Mouse (Mus musculus) midbrain, embryonic 16.5 days (tissue): ENCODE measurements at regions not wholly inside any gene's neighbourhood (a gene's known extent, or its start where the extent isn't known, plus 50 kb on each side); places are given as distances from the start of the nearest gene placed in this dataset.

Experiments used
- ATAC-seq: fragments of 200-750 bp; cut with Nextera tagmentation; 2 replicates; pipeline ENCODE4 v1.8.0; 2017; ENCODE audit warnings: moderate TSS enrichment
- H3K27ac ChIP-seq: fragments of 300-500 bp; sonication (generic); 2 replicates; pipeline ENCODE4 v1.5.1; 2014; ENCODE audit warnings: mild to moderate bottlenecking, low read length, mixed read lengths
- H3K27me3 ChIP-seq: fragments of 300-500 bp; sonication (generic); 2 replicates; pipeline ENCODE4 v1.6.1; 2014; ENCODE audit warnings: low read depth, low read length, mixed read lengths; ENCODE audit not compliant: control insufficient read depth, insufficient read depth
- H3K36me3 ChIP-seq: fragments of 300-500 bp; sonication (generic); 2 replicates; pipeline ENCODE4 v1.6.1; 2014; ENCODE audit warnings: mild to moderate bottlenecking, low read length, moderate library complexity, mixed read lengths; ENCODE audit not compliant: control insufficient read depth, insufficient read depth
- H3K4me1 ChIP-seq: fragments of 300-500 bp; sonication (generic); 2 replicates; pipeline ENCODE4 v1.6.1; 2014; ENCODE audit warnings: mild to moderate bottlenecking, low read length, mixed read lengths; ENCODE audit not compliant: control insufficient read depth, insufficient read depth
- H3K4me2 ChIP-seq: fragments of 300-500 bp; sonication (generic); 2 replicates; pipeline ENCODE4 v1.6.1; 2014; ENCODE audit warnings: mild to moderate bottlenecking, low read length, mixed read lengths
- H3K4me3 ChIP-seq: fragments of 300-500 bp; sonication (generic); 2 replicates; pipeline ENCODE4 v1.5.1; 2014; ENCODE audit warnings: low read depth, mild to moderate bottlenecking, low read length, moderate library complexity, mixed read lengths
- H3K9ac ChIP-seq: fragments of 300-500 bp; sonication (generic); 2 replicates; pipeline ENCODE4 v1.6.1; 2014; ENCODE audit warnings: low read depth, low read length, mixed read lengths
- H3K9me3 ChIP-seq: fragments of 300-500 bp; sonication (generic); replicated peaks from 2 replicates; pipeline ENCODE4 v1.6.1; 2014; ENCODE audit warnings: mild to moderate bottlenecking, low read length, mixed read lengths; ENCODE audit not compliant: control insufficient read depth, poor library complexity, severe bottlenecking
- WGBS: fragments of 180-500 bp; shearing (Covaris S2); extraction: QIAGEN DNeasy Blood & Tissue Kit; methylation state at CpG from one replicate; pipeline ENCODE4 v1.1.7; 2014; 5-methylcytosine and 5-hydroxymethylcytosine counted together

GRCm38 (mm10) chr7:133259143-133259542 is 135.0 kb upstream of the Ctbp2 start:
- no peaks in the 10 kb centered on the region for H3K36me3 ChIP-seq
- WGBS = 80% methylated on average over 7 of the region's 7 CpGs
- H3K4me2 ChIP-seq = no peak overlapping the region
- no peak for ATAC-seq
- no peaks in the 10 kb centered on the region for H3K9me3 ChIP-seq
- H3K27me3 ChIP-seq = no peaks in the 10 kb centered on the region
- no peak overlapping the region for H3K9ac ChIP-seq
- H3K27ac ChIP-seq = no peak overlapping the region
- H3K4me1 ChIP-seq = no peaks in the 10 kb centered on the region
- H3K4me3 ChIP-seq = no peak overlapping the region

GRCm38 (mm10) chr7:133256831-133257230 is 132.7 kb upstream of the Ctbp2 start:
- Histone ChIP-seq H3K27me3 (no peaks in the 10 kb centered on the region), H3K4me3 (no peak overlapping the region), H3K36me3 (no peaks in the 10 kb centered on the region), H3K9me3 (no peaks in the 10 kb centered on the region), H3K4me2 (no peak overlapping the region), H3K27ac (no peak overlapping the region), H3K4me1 (no peaks in the 10 kb centered on the region), H3K9ac (no peak overlapping the region)
- 39% methylated on average over 5 of the region's 5 CpGs for WGBS
- ATAC-seq = no peak

- H3K4me1 ChIP-seq = no peaks in the 10 kb centered on the region
- no peaks in the 10 kb centered on the region for H3K27me3 ChIP-seq
- peak overlapping the region; percentile 4; the same call in 1 of the 2 replicates for H3K4me2 ChIP-seq
- no peak for ATAC-seq
- H3K9ac ChIP-seq = no peak overlapping the region
- 48% methylated on average over 11 of the region's 11 CpGs for WGBS
- no peak overlapping the region for H3K4me3 ChIP-seq
- no peaks in the 10 kb centered on the region for H3K36me3 ChIP-seq
- no peaks in the 10 kb centered on the region for H3K9me3 ChIP-seq
- H3K27ac ChIP-seq = no peak overlapping the region; the same call in 1 of the 2 replicates
These were observed 120.4 kb upstream of the Ctbp2 start for GRCm38 (mm10) chr7:133244601-133245000.

- no peak for ATAC-seq
- Histone ChIP-seq H3K4me3 (no peak overlapping the region), H3K27me3 (no peaks in the 10 kb centered on the region), H3K9ac (no peak overlapping the region), H3K4me1 (no peaks in the 10 kb centered on the region), H3K4me2 (no peak overlapping the region), H3K36me3 (no peaks in the 10 kb centered on the region), H3K27ac (no peak overlapping the region), H3K9me3 (no peaks in the 10 kb centered on the region)
- WGBS = 88% methylated on average over 5 of the region's 5 CpGs
These were observed 110.2 kb upstream of the Ctbp2 start for GRCm38 (mm10) chr7:133234326-133234725.

- no peak for ATAC-seq
- Histone ChIP-seq H3K9ac (no peak overlapping the region), H3K4me3 (no peak overlapping the region), H3K9me3 (no peaks in the 10 kb centered on the region), H3K27me3 (no peaks in the 10 kb centered on the region), H3K27ac (no peak overlapping the region), H3K36me3 (no peaks in the 10 kb centered on the region), H3K4me1 (no peaks in the 10 kb centered on the region), H3K4me2 (no peak overlapping the region)
- WGBS = 75% methylated on average over 10 of the region's 10 CpGs
These were observed 108.8 kb upstream of the Ctbp2 start for GRCm38 (mm10) chr7:133232889-133233441.

- Histone ChIP-seq H3K9ac (no peak overlapping the region), H3K4me3 (no peak overlapping the region), H3K4me1 (no peaks in the 10 kb centered on the region), H3K36me3 (no peaks in the 10 kb centered on the region), H3K4me2 (no peak overlapping the region), H3K27ac (no peak overlapping the region), H3K9me3 (no peaks in the 10 kb centered on the region), H3K27me3 (no peaks in the 10 kb centered on the region)
- WGBS = 65% methylated on average over 3 of the region's 3 CpGs
- ATAC-seq = no peak
These were observed 106.7 kb upstream of the Ctbp2 start for GRCm38 (mm10) chr7:133230806-133231205.

GRCm38 (mm10) chr7:133223948-133224652 is 99.9 kb upstream of the Ctbp2 start:
- H3K9ac ChIP-seq = no peak overlapping the region
- H3K4me1 ChIP-seq = peaks cover 5% of the 10 kb centered on the region; the same call in 1 of the 2 replicates
- H3K27me3 ChIP-seq = no peaks in the 10 kb centered on the region
- 57% methylated on average over 19 of the region's 19 CpGs for WGBS
- no peaks in the 10 kb centered on the region for H3K9me3 ChIP-seq
- no peak overlapping the region for H3K4me2 ChIP-seq
- no peaks in the 10 kb centered on the region for H3K36me3 ChIP-seq
- H3K27ac ChIP-seq = no peak overlapping the region
- H3K4me3 ChIP-seq = no peak overlapping the region
- ATAC-seq = peak; percentile 83

- Histone ChIP-seq H3K4me1 (no peaks in the 10 kb centered on the region), H3K9ac (no peak overlapping the region), H3K27me3 (no peaks in the 10 kb centered on the region), H3K9me3 (0 out of 2 replicates have a peak, but pooled peaks cover 3% of the 10 kb centered on the region), H3K27ac (no peak overlapping the region), H3K4me2 (no peak overlapping the region), H3K4me3 (no peak overlapping the region), H3K36me3 (no peaks in the 10 kb centered on the region)
- ATAC-seq = no peak
- 48% methylated on average over 4 of the region's 4 CpGs for WGBS
These were observed 88.2 kb upstream of the Ctbp2 start for GRCm38 (mm10) chr7:133212328-133212727.

- Histone ChIP-seq H3K4me1 (no peaks in the 10 kb centered on the region; the same call in 1 of the 2 replicates), H3K9me3 (no peaks in the 10 kb centered on the region), H3K27me3 (no peaks in the 10 kb centered on the region), H3K27ac (no peak overlapping the region), H3K9ac (no peak overlapping the region), H3K36me3 (no peaks in the 10 kb centered on the region), H3K4me2 (no peak overlapping the region), H3K4me3 (no peak overlapping the region)
- WGBS = 12% methylated on average over 7 of the region's 7 CpGs
- no peak for ATAC-seq
These were observed 81.5 kb upstream of the Ctbp2 start for GRCm38 (mm10) chr7:133205704-133206103.
